Mouse (Mus musculus) C3H10T1/2 (cell line): Measurements from ENCODE around the gene Olfr877. TPM values are rescaled to one million over a fixed set of nuclear protein-coding genes. Genes with fewer than 3 reads are reported as not detected.

ENCODE experiments used
- polyA plus RNA-seq, 2 experiments: library from polyadenylated mRNA; unstranded; fragments of >200 nt; fragmentation: generic; extraction: Trizol; gene quantifications; one replicate each; pipeline ENCODE4 v1.2.1; 2012; ENCODE audit warnings: missing spikeins in 2 of 2

Gene Olfr877
- polyA plus RNA-seq, result not detected

GRCm38 (mm10) chr9:37853969-37854368 is at the start of gene Olfr877:
Olfr877 (plus strand) TSS chr9:37854269.

GRCm38 (mm10) chr9:37896661-37897060 is 42.6 kb downstream of the Olfr877 start, which contains the start of gene Olfr145:
Olfr145 (plus strand) TSS chr9:37896724.

Other genes with a start within 250 kb of the Olfr877 start
- 1 to 10 TPM; 2.4 to 9.2 TPM for gene Spa17, start 240.5 kb upstream of the Olfr877 start, polyA plus RNA-seq
- 100 to 1,000 TPM in 1 of 2 experiments, 10 to 100 TPM in 1; 80.8 to 129 TPM for gene Tbrg1, start 197.0 kb upstream of the Olfr877 start, polyA plus RNA-seq
- under 1 TPM in 1 of 2 experiments, not detected in 1; 0.02 TPM for gene Panx3, start 185.0 kb upstream of the Olfr877 start, polyA plus RNA-seq
- not detected for gene Olfr160, start 138.0 kb upstream of the Olfr877 start, polyA plus RNA-seq
- not detected for gene Olfr874, start 109.2 kb upstream of the Olfr877 start, polyA plus RNA-seq
- not detected for gene Olfr875, start 82.4 kb upstream of the Olfr877 start, polyA plus RNA-seq
- gene Olfr876, start 51.2 kb upstream of the Olfr877 start, polyA plus RNA-seq, result not detected
- not detected for gene Olfr145, start 42.5 kb downstream of the Olfr877 start, polyA plus RNA-seq
- not detected for gene Olfr878, start 63.6 kb downstream of the Olfr877 start, polyA plus RNA-seq
- gene Olfr881, start 137.6 kb downstream of the Olfr877 start, polyA plus RNA-seq, result not detected
- not detected for gene Olfr883, start 171.5 kb downstream of the Olfr877 start, polyA plus RNA-seq
- not detected for gene Olfr884, start 192.3 kb downstream of the Olfr877 start, polyA plus RNA-seq
- not detected for gene Olfr885, start 207.1 kb downstream of the Olfr877 start, polyA plus RNA-seq
- gene Olfr887, start 229.8 kb downstream of the Olfr877 start, polyA plus RNA-seq, result not detected